Mouse (Mus musculus): ENCODE measurements around the gene Cpne4. TPM values are rescaled to one million over a fixed set of nuclear protein-coding genes. Genes with fewer than 3 reads are reported as not detected.

Cpne4 gene
- polyA plus RNA-seq, 1 experiment, result 0.24 TPM

GRCm38 (mm10) chr9:104572856-104573255, 25.8 kb downstream of the Cpne4 start:
- no peaks in the 10 kb centered on the region for H3K4me1 ChIP-seq (ENCODE audit: control insufficient read depth, insufficient read depth, insufficient read length, low read length)
- no peaks in the 10 kb centered on the region for H3K36me3 ChIP-seq (ENCODE audit: control insufficient read depth, insufficient read depth, low read length)
- H3K4me3 ChIP-seq (ENCODE audit: low read depth, low read length), result no peak overlapping the region
- H3K27me3 ChIP-seq (ENCODE audit: control insufficient read depth, insufficient read depth, low read length), result no peaks in the 10 kb centered on the region
- TF ChIP-seq CTCF (IDR thresholded peaks at IDR 0.05; ENCODE audit: extremely low read depth, insufficient read length, insufficient replicate concordance, low read depth, low read length) (no peak), POLR2A (IDR thresholded peaks at IDR 0.05; ENCODE audit: low read depth, low read length) (no peak)
- 44% methylated on average over 6 of the region's 6 CpGs for WGBS
- H3K27ac ChIP-seq (ENCODE audit: insufficient read depth, low read depth, low read length), result no peak overlapping the region

GRCm38 (mm10) chr9:104574476-104574875, 27.4 kb downstream of the Cpne4 start:
- no peaks in the 10 kb centered on the region for H3K27me3 ChIP-seq (ENCODE audit: control insufficient read depth, insufficient read depth, low read length)
- no peak overlapping the region for H3K4me3 ChIP-seq (ENCODE audit: low read depth, low read length)
- no peaks in the 10 kb centered on the region for H3K36me3 ChIP-seq (ENCODE audit: control insufficient read depth, insufficient read depth, low read length)
- TF ChIP-seq POLR2A (IDR thresholded peaks at IDR 0.05; ENCODE audit: low read depth, low read length), result no peak
- peak; percentile 43; the same call in 1 of the 2 replicates for TF ChIP-seq CTCF (IDR thresholded peaks at IDR 0.05; ENCODE audit: extremely low read depth, insufficient read length, insufficient replicate concordance, low read depth, low read length)
- H3K27ac ChIP-seq (ENCODE audit: insufficient read depth, low read depth, low read length), result no peak overlapping the region
- H3K4me1 ChIP-seq (ENCODE audit: control insufficient read depth, insufficient read depth, insufficient read length, low read length), result no peaks in the 10 kb centered on the region
- 1% methylated on average over 6 of the region's 6 CpGs for WGBS

GRCm38 (mm10) chr9:104581921-104582624, 35.0 kb downstream of the Cpne4 start:
- no peaks in the 10 kb centered on the region for H3K4me1 ChIP-seq (ENCODE audit: control insufficient read depth, insufficient read depth, insufficient read length, low read length)
- no peak overlapping the region for H3K27ac ChIP-seq (ENCODE audit: insufficient read depth, low read depth, low read length)
- WGBS, result 46% methylated on average over 6 of the region's 6 CpGs
- no peaks in the 10 kb centered on the region for H3K36me3 ChIP-seq (ENCODE audit: control insufficient read depth, insufficient read depth, low read length)
- H3K4me3 ChIP-seq (ENCODE audit: low read depth, low read length), result no peak overlapping the region
- no peaks in the 10 kb centered on the region for H3K27me3 ChIP-seq (ENCODE audit: control insufficient read depth, insufficient read depth, low read length)
- TF ChIP-seq CTCF (IDR thresholded peaks at IDR 0.05; ENCODE audit: extremely low read depth, insufficient read length, insufficient replicate concordance, low read depth, low read length), result no peak
- no peak for TF ChIP-seq POLR2A (IDR thresholded peaks at IDR 0.05; ENCODE audit: low read depth, low read length)

- H3K27me3 ChIP-seq (ENCODE audit: control insufficient read depth, insufficient read depth, low read length), result no peaks in the 10 kb centered on the region
- 64% methylated on average over 6 of the region's 6 CpGs for WGBS
- H3K4me3 ChIP-seq (ENCODE audit: low read depth, low read length), result no peak overlapping the region
- TF ChIP-seq CTCF (IDR thresholded peaks at IDR 0.05; ENCODE audit: extremely low read depth, insufficient read length, insufficient replicate concordance, low read depth, low read length) (no peak), POLR2A (IDR thresholded peaks at IDR 0.05; ENCODE audit: low read depth, low read length) (no peak)
- H3K27ac ChIP-seq (ENCODE audit: insufficient read depth, low read depth, low read length), result no peak overlapping the region
- H3K36me3 ChIP-seq (ENCODE audit: control insufficient read depth, insufficient read depth, low read length), result no peaks in the 10 kb centered on the region
- no peaks in the 10 kb centered on the region for H3K4me1 ChIP-seq (ENCODE audit: control insufficient read depth, insufficient read depth, insufficient read length, low read length)
Measured at GRCm38 (mm10) chr9:104582675-104583074, 35.6 kb downstream of the Cpne4 start.

GRCm38 (mm10) chr9:104594550-104594949, 47.5 kb downstream of the Cpne4 start:
- H3K4me3 ChIP-seq (ENCODE audit: low read depth, low read length), result no peak overlapping the region
- H3K27me3 ChIP-seq (ENCODE audit: control insufficient read depth, insufficient read depth, low read length), result no peaks in the 10 kb centered on the region
- H3K4me1 ChIP-seq (ENCODE audit: control insufficient read depth, insufficient read depth, insufficient read length, low read length), result no peaks in the 10 kb centered on the region
- H3K27ac ChIP-seq (ENCODE audit: insufficient read depth, low read depth, low read length), result no peak overlapping the region
- TF ChIP-seq CTCF (IDR thresholded peaks at IDR 0.05; ENCODE audit: extremely low read depth, insufficient read length, insufficient replicate concordance, low read depth, low read length), result no peak
- no peak for TF ChIP-seq POLR2A (IDR thresholded peaks at IDR 0.05; ENCODE audit: low read depth, low read length)
- 27% methylated on average over 5 of the region's 5 CpGs for WGBS
- H3K36me3 ChIP-seq (ENCODE audit: control insufficient read depth, insufficient read depth, low read length), result no peaks in the 10 kb centered on the region

GRCm38 (mm10) chr9:104594979-104595378, 47.9 kb downstream of the Cpne4 start:
- WGBS, result 66% methylated on average over 2 of the region's 2 CpGs
- Histone ChIP-seq H3K4me1 (ENCODE audit: control insufficient read depth, insufficient read depth, insufficient read length, low read length) (no peaks in the 10 kb centered on the region), H3K36me3 (ENCODE audit: control insufficient read depth, insufficient read depth, low read length) (no peaks in the 10 kb centered on the region), H3K4me3 (ENCODE audit: low read depth, low read length) (no peak overlapping the region), H3K27me3 (ENCODE audit: control insufficient read depth, insufficient read depth, low read length) (no peaks in the 10 kb centered on the region), H3K27ac (ENCODE audit: insufficient read depth, low read depth, low read length) (no peak overlapping the region)
- TF ChIP-seq CTCF (IDR thresholded peaks at IDR 0.05; ENCODE audit: extremely low read depth, insufficient read length, insufficient replicate concordance, low read depth, low read length), result no peak
- no peak for TF ChIP-seq POLR2A (IDR thresholded peaks at IDR 0.05; ENCODE audit: low read depth, low read length)

GRCm38 (mm10) chr9:104612523-104612922, 65.4 kb downstream of the Cpne4 start:
- WGBS, result 67% methylated on average over 6 of the region's 6 CpGs
- Histone ChIP-seq H3K36me3 (ENCODE audit: control insufficient read depth, insufficient read depth, low read length) (no peaks in the 10 kb centered on the region), H3K27ac (ENCODE audit: insufficient read depth, low read depth, low read length) (no peak overlapping the region), H3K4me3 (ENCODE audit: low read depth, low read length) (no peak overlapping the region), H3K4me1 (ENCODE audit: control insufficient read depth, insufficient read depth, insufficient read length, low read length) (no peaks in the 10 kb centered on the region), H3K27me3 (ENCODE audit: control insufficient read depth, insufficient read depth, low read length) (no peaks in the 10 kb centered on the region)
- TF ChIP-seq CTCF (IDR thresholded peaks at IDR 0.05; ENCODE audit: extremely low read depth, insufficient read length, insufficient replicate concordance, low read depth, low read length) (no peak), POLR2A (IDR thresholded peaks at IDR 0.05; ENCODE audit: low read depth, low read length) (no peak)
